Mouse (Mus musculus) left cerebral cortex, adult 2 months (tissue): Measurements from ENCODE around the gene Fam173a. TPM values are rescaled to one million over a fixed set of nuclear protein-coding genes. Genes with fewer than 3 reads are reported as not detected.
"Not testable (repeated sequence)": the region's sequence is repeated elsewhere in the genome, so short reads cannot be mapped to it uniquely, and the experiment has no call there.

Source experiments
- DNase-seq, 2 experiments: peaks; one replicate each; pipeline ENCODE4 v3.0.0; 2021 to 2022; ENCODE audit warnings: low spot score in 2 of 2, mixed read lengths in 1 of 2; ENCODE audit errors: extremely low spot score in 1 of 2
- H3K27ac ChIP-seq: fragments of 200-600 bp; 2 replicates; pipeline ENCODE4 v1.8.1; 2022
- H3K4me3 ChIP-seq: fragments of 200-600 bp; 2 replicates; pipeline ENCODE4 v1.8.1; 2022
- CTCF ChIP-seq: fragments of 200-600 bp; IDR thresholded peaks from 2 replicates; pipeline ENCODE4 v1.8.1; 2022; ENCODE audit warnings: antibody characterized with exemption, mild to moderate bottlenecking, moderate library complexity
- intact Hi-C: fragments of 180-260 bp; cut with DNase I; formaldehyde crosslinking; loops from one replicate; pipeline ENCODE4 v1.15.1; 2025
- microRNA-seq, 2 experiments: library from miRNA; unstranded; fragments of <30 nt; microRNA quantifications; one replicate each; pipeline ENCODE4 v1.2.0; 2021
- total RNA-seq, 2 experiments: library from RNA; stranded (reverse); gene quantifications; 2 replicates each; pipeline ENCODE4 v1.2.3; 2021

The Fam173a gene
- total RNA-seq, 2 experiments from 2014 or later, result 84.9 to 85.1 TPM

GRCm38 (mm10) chr17:25744311-25744710 lies 48.4 kb downstream of the Fam173a start:
- DNase-seq, result no peak
- Histone ChIP-seq H3K27ac (no peak overlapping the region), H3K4me3 (no peak overlapping the region)
- no peak for TF ChIP-seq CTCF
- intact Hi-C loops, result no loop called here

DNA sequence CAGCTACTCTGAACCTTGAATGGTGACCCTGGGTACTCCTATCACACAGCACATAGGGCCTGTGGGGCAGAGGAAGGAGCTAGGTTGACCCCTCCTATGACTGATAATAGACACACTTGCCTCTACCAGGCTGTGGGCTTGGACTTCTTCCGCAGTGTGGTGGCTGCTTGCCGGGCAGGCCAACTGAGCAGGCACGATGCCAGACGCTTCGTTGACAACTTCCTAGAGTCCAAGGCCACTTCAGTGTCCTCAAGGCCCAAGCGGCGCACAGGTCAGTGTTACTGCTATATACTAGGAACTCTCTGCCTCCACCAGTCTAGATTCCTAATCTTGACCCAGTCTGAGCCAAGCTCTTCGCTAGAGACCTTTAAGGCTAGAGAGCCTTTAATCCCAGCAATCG lies 48.9 kb downstream of the Fam173a start:
- intact Hi-C loops, result no loop called here
- no peak for TF ChIP-seq CTCF
- DNase-seq, result no peak
- H3K27ac ChIP-seq, result no peak overlapping the region
- no peak overlapping the region for H3K4me3 ChIP-seq

DNA sequence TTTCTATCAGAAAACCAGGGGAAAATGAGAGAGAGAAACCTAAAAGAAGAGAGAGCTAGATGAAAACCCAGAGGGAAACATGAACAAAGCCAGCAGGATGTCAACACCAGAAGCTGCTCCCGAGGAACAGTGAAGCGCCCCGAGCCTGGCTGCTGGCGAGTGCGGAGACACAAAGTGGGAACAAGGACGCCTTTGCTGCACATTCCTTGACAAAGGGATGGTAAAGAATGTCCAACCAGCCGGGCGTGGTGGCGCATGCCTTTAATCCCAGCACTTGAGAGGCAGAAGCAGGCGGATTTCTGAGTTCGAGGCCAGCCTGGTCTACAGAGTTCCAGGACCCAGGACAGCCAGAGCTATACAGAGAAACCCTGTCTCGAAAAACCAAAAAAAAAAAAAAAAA lies 51.2 kb downstream of the Fam173a start:
- H3K27ac ChIP-seq, H3K4me3 ChIP-seq, DNase-seq, intact Hi-C loops: not testable (repeated sequence)

Small RNAs within 50 kb of the gene (microRNA-seq; reads per million reads assigned to microRNA genes)
- 0 reads per million in 2 experiments for gene Gm25083
- 6.6 to 6.7 reads per million in 2 experiments for gene Mir3082
- 1.9 to 3.7 reads per million in 2 experiments for gene Mir6966

Other genes starting within 250 kb of the Fam173a start
- 10 to 100 TPM; 55.3 to 66.9 TPM for gene Sox8, start 222.2 kb downstream of the Fam173a start, total RNA-seq
- 10 to 100 TPM; 22.0 to 25.4 TPM for gene Lmf1, start 213.8 kb downstream of the Fam173a start, total RNA-seq
- gene Gng13, start 75.7 kb downstream of the Fam173a start, total RNA-seq, result 100 to 1,000 TPM; 146 to 168 TPM
- 1 to 10 TPM; 1.3 to 1.4 TPM for gene Chtf18, start 65.5 kb downstream of the Fam173a start, total RNA-seq
- gene Rpusd1, start 65.2 kb downstream of the Fam173a start, total RNA-seq, result 10 to 100 TPM; 55.6 to 57.4 TPM
- gene Mslnl, start 56.9 kb downstream of the Fam173a start, total RNA-seq, result under 1 TPM; 0.45 to 0.47 TPM
- 1 to 10 TPM; 3.1 to 3.9 TPM for gene Msln, start 38.5 kb downstream of the Fam173a start, total RNA-seq
- 10 to 100 TPM; 32.4 to 33.2 TPM for gene Narfl, start 19.1 kb downstream of the Fam173a start, total RNA-seq
- gene Haghl, start 7.2 kb downstream of the Fam173a start, total RNA-seq, result 100 to 1,000 TPM; 112 to 123 TPM
- not detected for gene Ccdc78, start 6.3 kb downstream of the Fam173a start, total RNA-seq
- gene AC134908.4, start 2.8 kb upstream of the Fam173a start, total RNA-seq, result 1 to 10 TPM in 1 of 2 experiments, not detected in 1; 1.4 TPM
- gene Metrn, start 4.2 kb upstream of the Fam173a start, total RNA-seq, result 10 to 100 TPM; 72.3 to 88.2 TPM
- gene Fbxl16, start 16.2 kb upstream of the Fam173a start, total RNA-seq, result 100 to 1,000 TPM; 644 to 656 TPM
- 10 to 100 TPM; 26.8 to 30.9 TPM for gene Wdr24, start 30.7 kb upstream of the Fam173a start, total RNA-seq
- 10 to 100 TPM; 55.1 to 55.6 TPM for gene Jmjd8, start 36.0 kb upstream of the Fam173a start, total RNA-seq
- 100 to 1,000 TPM; 162 to 171 TPM for gene Stub1, start 40.5 kb upstream of the Fam173a start, total RNA-seq
- 10 to 100 TPM; 36.3 to 39.6 TPM for gene Rhbdl1, start 44.4 kb upstream of the Fam173a start, total RNA-seq
- gene Gm20683, start 48.9 kb upstream of the Fam173a start, total RNA-seq, result 10 to 100 TPM; 23.0 to 25.1 TPM
- gene Rhot2, start 52.0 kb upstream of the Fam173a start, total RNA-seq, result 100 to 1,000 TPM; 103 to 105 TPM
- gene Wdr90, start 68.6 kb upstream of the Fam173a start, total RNA-seq, result 10 to 100 TPM; 34.9 to 36.8 TPM
- 10 to 100 TPM; 17.8 to 25.7 TPM for gene Mcrip2, start 75.9 kb upstream of the Fam173a start, total RNA-seq
- 10 to 100 TPM; 37.8 to 38.1 TPM for gene Mettl26, start 82.2 kb upstream of the Fam173a start, total RNA-seq
- gene Wfikkn1, start 88.0 kb upstream of the Fam173a start, total RNA-seq, result 1 to 10 TPM; 1.7 TPM
- gene Rab40c, start 126.8 kb upstream of the Fam173a start, total RNA-seq, result 10 to 100 TPM; 46.4 to 47.2 TPM
- 100 to 1,000 TPM in 1 of 2 experiments, 10 to 100 TPM in 1; 96.5 to 118 TPM for gene Pigq, start 152.0 kb upstream of the Fam173a start, total RNA-seq
- gene Nhlrc4, start 152.1 kb upstream of the Fam173a start, total RNA-seq, result under 1 TPM; 0.20 to 0.87 TPM
- gene A930017K11Rik, start 159.7 kb upstream of the Fam173a start, total RNA-seq, result under 1 TPM; 0.26 to 0.27 TPM
- 10 to 100 TPM; 53.9 to 59.3 TPM for gene Capn15, start 192.9 kb upstream of the Fam173a start, total RNA-seq